Mouse (Mus musculus) heart, adult 11 months (tissue): Measurements from ENCODE around the gene Olfr517.

Source experiments
- DNase-seq: peaks from one replicate; pipeline ENCODE4 v3.0.0; 2022

The Olfr517 gene

DNA sequence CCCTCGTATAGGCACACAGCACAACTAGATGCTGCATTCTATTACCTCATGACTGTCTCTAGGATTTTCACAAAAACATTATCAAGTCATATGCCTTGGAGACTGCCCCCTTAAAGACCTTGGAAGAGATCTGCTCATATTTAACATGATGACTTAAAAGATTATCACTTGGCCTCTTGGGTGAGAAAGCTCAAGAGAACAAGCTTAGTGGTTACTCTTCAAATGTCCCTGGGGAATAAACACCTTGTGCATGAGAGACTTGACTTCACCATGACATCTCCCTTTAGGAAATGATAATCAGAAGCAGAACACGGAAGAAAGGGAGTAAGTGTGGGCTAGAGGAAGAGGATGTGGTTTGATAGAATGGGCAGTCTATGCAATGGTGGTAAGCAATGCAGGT, at the start of gene Olfr517:
TSS of gene Olfr517 (minus strand) at position 101 of the 400 bp plus-strand sequence.
- DNase-seq: no peak

DNA sequence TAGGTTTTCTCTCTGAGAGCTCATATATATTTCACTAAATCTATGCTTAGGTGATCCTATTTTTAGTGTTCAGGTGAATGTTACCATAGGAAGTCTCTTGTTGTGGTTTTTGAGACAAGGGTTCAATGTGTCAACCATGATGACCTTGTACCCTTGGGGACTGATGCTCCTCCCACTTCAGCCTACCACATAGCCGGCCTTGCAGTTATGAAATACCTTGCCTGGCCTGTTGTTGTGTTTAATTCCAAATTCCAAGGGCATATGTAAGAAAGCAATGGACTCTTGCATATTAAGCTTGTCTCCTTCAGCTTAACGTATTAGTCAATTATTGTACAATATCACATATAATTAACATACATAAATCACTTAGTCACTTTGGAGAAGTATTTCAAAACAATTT, 31.8 kb upstream of the Olfr517 start:
- peak; percentile 40 for DNase-seq

DNA sequence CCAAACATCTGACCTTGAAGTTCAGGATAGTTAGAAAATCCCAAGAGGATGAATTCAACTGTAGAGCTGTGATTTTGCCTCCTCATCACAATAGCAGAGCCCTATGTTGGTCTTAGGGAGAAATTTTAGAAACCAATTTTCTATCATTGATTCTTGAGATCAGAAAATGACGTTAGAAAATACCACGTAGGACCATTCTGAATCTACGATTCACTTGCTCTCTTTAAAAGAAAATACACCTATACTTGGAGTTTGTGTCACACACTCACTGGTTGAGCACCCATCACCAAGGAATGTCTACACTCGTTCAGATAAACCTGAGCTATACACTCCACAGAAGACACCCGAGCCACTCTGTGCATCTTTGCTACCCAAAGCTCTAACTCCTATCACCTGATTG, 22.1 kb upstream of the Olfr517 start, which contains the start of gene Olfr519:
TSS of gene Olfr519 (minus strand) at position 101 of the 400 bp plus-strand sequence.
- no peak for DNase-seq

DNA sequence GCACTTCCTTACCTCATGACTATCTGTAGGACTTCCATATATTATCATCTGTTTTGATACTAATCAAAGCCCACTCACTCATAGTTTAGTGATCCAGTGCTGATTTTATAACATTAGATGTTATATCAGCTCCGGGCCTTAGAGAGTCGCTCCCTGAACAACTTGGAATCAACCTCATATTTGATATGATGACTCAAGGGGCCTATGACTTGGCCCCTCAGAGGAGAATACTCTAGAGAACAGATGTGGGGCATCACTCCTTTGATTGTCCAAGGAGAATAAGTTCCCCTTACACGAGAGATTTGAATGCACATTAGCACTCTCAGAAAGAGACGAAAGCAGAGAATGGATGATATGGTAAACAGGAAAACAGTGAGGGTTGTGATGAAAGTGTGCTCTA, 12.7 kb upstream of the Olfr517 start, which contains the start of gene Olfr518:
TSS of gene Olfr518 (minus strand) at position 101 of the 400 bp plus-strand sequence.
- DNase-seq: no peak

DNA sequence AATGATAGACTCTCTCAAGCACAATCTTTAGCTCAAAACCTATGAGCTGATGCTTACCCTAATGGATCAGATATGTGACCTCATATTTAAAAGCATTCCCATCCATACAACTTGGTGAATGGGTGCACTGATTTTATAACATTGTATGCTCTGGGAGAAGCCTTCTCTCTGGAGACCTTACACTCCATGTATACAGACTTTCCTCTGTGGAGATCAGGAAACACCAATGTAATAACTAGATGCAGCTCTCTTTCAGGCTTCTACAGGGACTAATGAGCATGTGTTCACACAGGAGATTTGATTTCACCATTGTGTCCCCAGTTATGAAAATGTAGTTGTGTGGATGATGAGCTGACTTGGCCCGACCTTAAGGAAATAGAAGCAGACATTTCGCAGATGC, 21.8 kb downstream of the Olfr517 start, which contains the start of gene Olfr516:
TSS of gene Olfr516 (minus strand) at position 101 of the 400 bp plus-strand sequence.
- DNase-seq: peak; percentile 24

DNA sequence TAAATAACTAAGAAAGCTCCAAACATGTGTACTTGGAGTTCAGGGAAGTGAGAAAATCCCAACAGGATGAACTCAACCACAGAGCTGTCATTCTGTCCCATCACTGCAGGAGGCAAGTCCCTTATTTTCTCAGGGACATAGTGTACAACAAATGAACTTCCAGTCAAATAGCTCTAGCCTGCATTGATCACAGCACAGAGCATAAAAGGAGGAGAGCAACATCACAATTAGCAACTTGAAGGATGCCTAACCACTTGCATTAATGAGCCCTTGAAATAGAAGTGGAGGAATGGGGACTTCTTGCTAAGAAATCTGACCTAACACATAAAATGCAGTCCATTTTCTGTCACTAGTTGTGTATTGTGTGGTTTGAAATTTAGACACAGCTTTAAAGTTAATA, 46.3 kb downstream of the Olfr517 start, which contains the start of gene Olfr514:
TSS of gene Olfr514 (minus strand) at position 101 of the 400 bp plus-strand sequence.
- DNase-seq: no peak
